Mouse (Mus musculus) liver, adult (tissue): ENCODE data around the gene 1700001O22Rik.

ENCODE experiments used
- GATA4 ChIP-seq: IDR thresholded peaks from 2 replicates; pipeline ENCODE4 v1.6.1; 2014; ENCODE audit warnings: mild to moderate bottlenecking, low read length; ENCODE audit not compliant: insufficient replicate concordance

The 1700001O22Rik gene

GRCm38 (mm10) chr2:30772581-30773312 lies 30.7 kb downstream of the 1700001O22Rik start:
- TF ChIP-seq GATA4, result peak; percentile 66; the same call in 1 of the 2 replicates

GRCm38 (mm10) chr2:30771806-30772460 lies 31.5 kb downstream of the 1700001O22Rik start:
- peak; percentile 89; the same call in 1 of the 2 replicates for TF ChIP-seq GATA4

- no peak for TF ChIP-seq GATA4
Observed at GRCm38 (mm10) chr2:30771368-30771805, 32.1 kb downstream of the 1700001O22Rik start.

- TF ChIP-seq GATA4, result no peak
Observed at GRCm38 (mm10) chr2:30769187-30769586, 34.3 kb downstream of the 1700001O22Rik start.

- no peak for TF ChIP-seq GATA4
Observed at GRCm38 (mm10) chr2:30768529-30768928, 34.9 kb downstream of the 1700001O22Rik start.

GRCm38 (mm10) chr2:30767626-30768240 lies 35.7 kb downstream of the 1700001O22Rik start:
- no peak for TF ChIP-seq GATA4

GRCm38 (mm10) chr2:30766446-30766845 lies 37.0 kb downstream of the 1700001O22Rik start:
- TF ChIP-seq GATA4, result no peak

- TF ChIP-seq GATA4, result no peak
Observed at GRCm38 (mm10) chr2:30760706-30761105, 42.8 kb downstream of the 1700001O22Rik start.

GRCm38 (mm10) chr2:30759858-30760547 lies 43.5 kb downstream of the 1700001O22Rik start:
- no peak for TF ChIP-seq GATA4

- no peak for TF ChIP-seq GATA4
Observed at GRCm38 (mm10) chr2:30759442-30759841, 44.0 kb downstream of the 1700001O22Rik start.

GRCm38 (mm10) chr2:30759088-30759374 lies 44.4 kb downstream of the 1700001O22Rik start:
- no peak for TF ChIP-seq GATA4

GRCm38 (mm10) chr2:30758341-30759087 lies 44.9 kb downstream of the 1700001O22Rik start:
- TF ChIP-seq GATA4, result peak; percentile 80; the same call in 1 of the 2 replicates

GRCm38 (mm10) chr2:30756962-30757715 lies 46.3 kb downstream of the 1700001O22Rik start:
- TF ChIP-seq GATA4, result no peak
